Mouse (Mus musculus): ENCODE measurements around the gene Noxred1. TPM values are rescaled to one million over a fixed set of nuclear protein-coding genes. Genes with fewer than 3 reads are reported as not detected.
"Not testable (repeated sequence)": the region's sequence is repeated elsewhere in the genome, so short reads cannot be mapped to it uniquely, and the experiment has no call there.

The Noxred1 gene
- polyA plus RNA-seq, 1 experiment: not detected

GRCm38 (mm10) chr12:87278118-87278730 lies 39.7 kb upstream of the Noxred1 start:
- 9% methylated on average over 6 of the region's 6 CpGs for WGBS
- no peak overlapping the region for H3K27ac ChIP-seq (ENCODE audit: control insufficient read depth, insufficient read depth, low read depth, low read length, poor library complexity)
- TF ChIP-seq CTCF (IDR thresholded peaks at IDR 0.05; ENCODE audit: control insufficient read depth, insufficient read depth, low read length) (no peak), POLR2A (IDR thresholded peaks at IDR 0.05; ENCODE audit: borderline replicate concordance, control insufficient read depth, low read depth, low read length) (no peak)
- no peaks in the 10 kb centered on the region for H3K4me1 ChIP-seq (ENCODE audit: control insufficient read depth, insufficient read depth, low read length)
- H3K4me3 ChIP-seq (replicated peaks; ENCODE audit: control insufficient read depth, low read depth, low read length): no peak overlapping the region

- 73% methylated on average over 4 of the region's 4 CpGs for WGBS
- not testable (repeated sequence) for H3K4me1 ChIP-seq (ENCODE audit: control insufficient read depth, insufficient read depth, low read length); H3K4me3 ChIP-seq (replicated peaks; ENCODE audit: control insufficient read depth, low read depth, low read length); H3K27ac ChIP-seq (ENCODE audit: control insufficient read depth, insufficient read depth, low read depth, low read length, poor library complexity)
These were observed 38.7 kb upstream of the Noxred1 start for GRCm38 (mm10) chr12:87277251-87277650.

GRCm38 (mm10) chr12:87274853-87275831 lies 36.6 kb upstream of the Noxred1 start:
- no peak overlapping the region for H3K27ac ChIP-seq (ENCODE audit: control insufficient read depth, insufficient read depth, low read depth, low read length, poor library complexity)
- no peak overlapping the region for H3K4me3 ChIP-seq (replicated peaks; ENCODE audit: control insufficient read depth, low read depth, low read length)
- WGBS: 48% methylated on average over 9 of the region's 9 CpGs
- no peak for TF ChIP-seq POLR2A (IDR thresholded peaks at IDR 0.05; ENCODE audit: borderline replicate concordance, control insufficient read depth, low read depth, low read length)
- no peak for TF ChIP-seq CTCF (IDR thresholded peaks at IDR 0.05; ENCODE audit: control insufficient read depth, insufficient read depth, low read length)
- no peaks in the 10 kb centered on the region for H3K4me1 ChIP-seq (ENCODE audit: control insufficient read depth, insufficient read depth, low read length)

GRCm38 (mm10) chr12:87267682-87268081 lies 29.1 kb upstream of the Noxred1 start:
- TF ChIP-seq CTCF (IDR thresholded peaks at IDR 0.05; ENCODE audit: control insufficient read depth, insufficient read depth, low read length): no peak
- no peak for TF ChIP-seq POLR2A (IDR thresholded peaks at IDR 0.05; ENCODE audit: borderline replicate concordance, control insufficient read depth, low read depth, low read length)
- no peak overlapping the region for H3K4me3 ChIP-seq (replicated peaks; ENCODE audit: control insufficient read depth, low read depth, low read length)
- 0 out of 2 replicates have a peak, but pooled peaks cover 2% of the 10 kb centered on the region for H3K4me1 ChIP-seq (ENCODE audit: control insufficient read depth, insufficient read depth, low read length)
- no peak overlapping the region for H3K27ac ChIP-seq (ENCODE audit: control insufficient read depth, insufficient read depth, low read depth, low read length, poor library complexity)
- WGBS: 18% methylated on average over 4 of the region's 4 CpGs

- TF ChIP-seq POLR2A (IDR thresholded peaks at IDR 0.05; ENCODE audit: borderline replicate concordance, control insufficient read depth, low read depth, low read length) (no peak), CTCF (IDR thresholded peaks at IDR 0.05; ENCODE audit: control insufficient read depth, insufficient read depth, low read length) (no peak)
- Histone ChIP-seq H3K27ac (ENCODE audit: control insufficient read depth, insufficient read depth, low read depth, low read length, poor library complexity) (peak overlapping the region; percentile 82), H3K4me3 (replicated peaks; ENCODE audit: control insufficient read depth, low read depth, low read length) (peak overlapping the region; percentile 94), H3K4me1 (ENCODE audit: control insufficient read depth, insufficient read depth, low read length) (0 out of 2 replicates have a peak, but pooled peaks cover 2% of the 10 kb centered on the region)
- under 1% methylated on average over 31 of the region's 31 CpGs for WGBS
These were observed 28.5 kb upstream of the Noxred1 start for GRCm38 (mm10) chr12:87266827-87267603.

GRCm38 (mm10) chr12:87266108-87266826 lies 27.7 kb upstream of the Noxred1 start, which contains the start of the genes Vipas39 and Ahsa1:
Gene Vipas39 (minus strand): TSS chr12:87266256.
Gene Ahsa1 (plus strand): TSS chr12:87266479.
- Histone ChIP-seq H3K4me1 (ENCODE audit: control insufficient read depth, insufficient read depth, low read length) (peaks cover 5% of the 10 kb centered on the region; the same call in 1 of the 2 replicates), H3K4me3 (replicated peaks; ENCODE audit: control insufficient read depth, low read depth, low read length) (peak within 1 kb of the TSS; percentile 94), H3K27ac (ENCODE audit: control insufficient read depth, insufficient read depth, low read depth, low read length, poor library complexity) (peak within 1 kb of the TSS; percentile 82)
- WGBS: under 1% methylated on average over 31 of the region's 31 CpGs
- peak; percentile 95; the same call in 1 of the 2 replicates for TF ChIP-seq POLR2A (IDR thresholded peaks at IDR 0.05; ENCODE audit: borderline replicate concordance, control insufficient read depth, low read depth, low read length)
- TF ChIP-seq CTCF (IDR thresholded peaks at IDR 0.05; ENCODE audit: control insufficient read depth, insufficient read depth, low read length): no peak

GRCm38 (mm10) chr12:87265444-87265843 lies 26.9 kb upstream of the Noxred1 start:
- TF ChIP-seq CTCF (IDR thresholded peaks at IDR 0.05; ENCODE audit: control insufficient read depth, insufficient read depth, low read length) (no peak), POLR2A (IDR thresholded peaks at IDR 0.05; ENCODE audit: borderline replicate concordance, control insufficient read depth, low read depth, low read length) (no peak)
- peaks cover 5% of the 10 kb centered on the region; the same call in 1 of the 2 replicates for H3K4me1 ChIP-seq (ENCODE audit: control insufficient read depth, insufficient read depth, low read length)
- H3K4me3 ChIP-seq (replicated peaks; ENCODE audit: control insufficient read depth, low read depth, low read length): peak overlapping the region; percentile 94
- no peak overlapping the region for H3K27ac ChIP-seq (ENCODE audit: control insufficient read depth, insufficient read depth, low read depth, low read length, poor library complexity)
- 18% methylated on average over 11 of the region's 11 CpGs for WGBS

Measured in bone marrow, adult 2 months (tissue).